Mouse (Mus musculus): Measurements from ENCODE around the gene Crabp2.

DNA sequence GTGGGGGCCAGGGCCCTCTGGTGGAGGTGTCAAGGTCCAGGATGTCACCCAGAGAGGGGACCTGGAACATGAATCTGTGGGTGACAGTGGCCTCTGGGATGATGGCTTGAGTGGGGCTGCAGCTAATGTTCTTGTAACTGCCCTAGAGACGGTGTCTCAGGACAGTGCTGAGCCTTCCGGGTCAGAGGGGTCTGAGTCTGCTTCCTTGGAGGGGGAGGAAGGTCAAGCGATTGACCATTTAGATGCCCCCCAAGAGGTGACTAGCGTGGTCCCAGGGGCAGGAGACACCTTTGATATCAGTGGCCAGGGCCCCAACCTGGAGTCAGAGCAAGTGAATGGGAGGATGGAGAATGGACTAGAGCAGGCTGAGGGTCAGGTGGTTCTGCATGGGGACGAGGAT, 31.0 kb downstream of the Crabp2 start:
- TF ChIP-seq CTCF (IDR thresholded peaks at IDR 0.05 in 2 of 3, conservative IDR thresholded peaks at IDR 0.05 in 1 of 3; ENCODE audit: control insufficient read depth in 1 of 3, insufficient read depth in 1 of 3, low read depth in 2 of 3, low read length in 3 of 3, poor library complexity in 1 of 3, severe bottlenecking in 1 of 3) (no peak), ZC3H11A (IDR thresholded peaks at IDR 0.05; ENCODE audit: low read depth, low read length) (no peak), USF1 (IDR thresholded peaks at IDR 0.05; ENCODE audit: low read depth, low read length) (no peak), TCF12 (IDR thresholded peaks at IDR 0.05; ENCODE audit: low read depth, low read length) (no peak), TAL1 (IDR thresholded peaks at IDR 0.05; ENCODE audit: low read length) (no peak), MAX (IDR thresholded peaks at IDR 0.05; ENCODE audit: low read length) (no peak), POLR2A (IDR thresholded peaks at IDR 0.05; ENCODE audit: control insufficient read depth in 1 of 2, insufficient read depth in 1 of 2, low read depth in 1 of 2, low read length in 2 of 2, poor library complexity in 1 of 2) (no peak), GATA1 (IDR thresholded peaks at IDR 0.05; ENCODE audit: low read depth, low read length) (no peak), CHD2 (IDR thresholded peaks at IDR 0.05; ENCODE audit: low read length) (no peak), GABPA (IDR thresholded peaks at IDR 0.05; ENCODE audit: low read depth, low read length) (no peak), NRF1 (IDR thresholded peaks at IDR 0.05; ENCODE audit: insufficient read depth, low read depth, low read length, poor library complexity, severe bottlenecking) (no peak), ZNF384 (IDR thresholded peaks at IDR 0.05; ENCODE audit: low read depth, low read length) (no peak)
